Mouse (Mus musculus): Measurements from ENCODE around the gene Arhgap10.

Arhgap10 gene

GRCm38 (mm10) chr8:77275571-77275970 lies 242.2 kb downstream of the Arhgap10 start:
- DNase-seq = no peak

- DNase-seq = no peak
These were observed 245.6 kb downstream of the Arhgap10 start for GRCm38 (mm10) chr8:77272136-77272535.

- no peak for DNase-seq
These were observed 249.8 kb downstream of the Arhgap10 start for GRCm38 (mm10) chr8:77267941-77268405.

- DNase-seq = no peak
These were observed 255.3 kb downstream of the Arhgap10 start for GRCm38 (mm10) chr8:77262216-77263009.

- DNase-seq = no peak
These were observed 256.5 kb downstream of the Arhgap10 start for GRCm38 (mm10) chr8:77261215-77261614.

GRCm38 (mm10) chr8:77257085-77257451 lies 260.7 kb downstream of the Arhgap10 start:
- DNase-seq = no peak

- DNase-seq = no peak
These were observed 261.2 kb downstream of the Arhgap10 start for GRCm38 (mm10) chr8:77256450-77257084.

GRCm38 (mm10) chr8:77254466-77254865 lies 263.3 kb downstream of the Arhgap10 start:
- DNase-seq = no peak

GRCm38 (mm10) chr8:77251134-77251533 lies 266.6 kb downstream of the Arhgap10 start:
- DNase-seq = no peak

- no peak for DNase-seq
These were observed 267.7 kb downstream of the Arhgap10 start for GRCm38 (mm10) chr8:77250094-77250493.

GRCm38 (mm10) chr8:77241381-77241780 lies 276.4 kb downstream of the Arhgap10 start:
- DNase-seq = no peak

GRCm38 (mm10) chr8:77239462-77239861 lies 278.3 kb downstream of the Arhgap10 start:
- no peak for DNase-seq

GRCm38 (mm10) chr8:77236701-77237100 lies 281.1 kb downstream of the Arhgap10 start:
- peak in 1 of 2 experiments; percentile 20 for DNase-seq

GRCm38 (mm10) chr8:77232411-77232810 lies 285.3 kb downstream of the Arhgap10 start:
- DNase-seq = no peak

- DNase-seq = no peak
These were observed 285.9 kb downstream of the Arhgap10 start for GRCm38 (mm10) chr8:77231834-77232233.

- DNase-seq = no peak
These were observed 286.5 kb downstream of the Arhgap10 start for GRCm38 (mm10) chr8:77231211-77231610.

- DNase-seq = no peak
These were observed 289.1 kb downstream of the Arhgap10 start for GRCm38 (mm10) chr8:77228688-77229087.

- DNase-seq = peak; percentile 71 to 76
These were observed 290.0 kb downstream of the Arhgap10 start for GRCm38 (mm10) chr8:77227742-77228141.

- DNase-seq = no peak
These were observed 294.6 kb downstream of the Arhgap10 start for GRCm38 (mm10) chr8:77223123-77223522.

- DNase-seq = no peak
These were observed 302.6 kb downstream of the Arhgap10 start for GRCm38 (mm10) chr8:77215191-77215590.

- peak; percentile 48 to 52 for DNase-seq
These were observed 303.1 kb downstream of the Arhgap10 start for GRCm38 (mm10) chr8:77214665-77215064.

GRCm38 (mm10) chr8:77213893-77214464 lies 303.8 kb downstream of the Arhgap10 start:
- DNase-seq = no peak

GRCm38 (mm10) chr8:77209297-77209696 lies 308.5 kb downstream of the Arhgap10 start:
- DNase-seq = no peak
